ENCODE assay signal across 25 mouse cellular contexts in genomic region chr17:14595525-14595924, GRCm38 (mm10).
A peak's percentile ranks its signal among the peaks of the same experiment; 100 is the strongest.
DNase-seq lines count a peak whose midpoint lies in the region; ATAC-seq and TF ChIP-seq lines count a peak whose summit lies in the region.
"Had no signal": no experiment of that assay in that cellular context is flagged by ENCODE, and none has a peak within 500 bp of the region (broad histone marks: within the 10 kb centered on the region; RNA-seq: fewer than 3 reads in every experiment).

No protein-coding gene starts in this region.

- H3K4me1 ChIP-seq in limb, embryonic 15.5 days, result peaks cover 14% of the 10 kb centered on the region
- peaks cover 3% of the 10 kb centered on the region; the same call in 1 of the 2 replicates for H3K4me1 ChIP-seq in limb, embryonic 10.5 days
- peaks cover 20% of the 10 kb centered on the region; the same call in 1 of the 2 replicates for H3K4me1 ChIP-seq in embryonic facial prominence, embryonic 12.5 days
- H3K4me1 ChIP-seq: forebrain, embryonic 13.5 days; kidney, embryonic 15.5 days; liver, embryonic 13.5 days had no signal

- ATAC-seq in limb, embryonic 15.5 days (ENCODE audit: insufficient number of reproducible peaks, low FRiP score, low TSS enrichment, low read depth), result peak; percentile 66; the same call in 1 of the 2 replicates
- no peak for ATAC-seq in embryonic facial prominence, embryonic 12.5 days (ENCODE audit: insufficient number of reproducible peaks, insufficient read depth, low FRiP score, low TSS enrichment)
- ATAC-seq: forebrain, embryonic 13.5 days; inflammation-experienced regulatory T-cells, adult 6 months; midbrain, embryonic 16.5 days; Patski had no signal

- no peak overlapping the region for H3K4me2 ChIP-seq in limb, embryonic 15.5 days
- H3K4me2 ChIP-seq in embryonic facial prominence, embryonic 12.5 days (replicated peaks), result no peak overlapping the region
- H3K4me2 ChIP-seq: forebrain, embryonic 13.5 days; hindbrain, embryonic 14.5 days; kidney, embryonic 15.5 days; liver, embryonic 13.5 days; midbrain, embryonic 11.5 days had no signal

- H3K9ac ChIP-seq in limb, embryonic 15.5 days, result no peak overlapping the region
- H3K9ac ChIP-seq in embryonic facial prominence, embryonic 12.5 days, result no peak overlapping the region
- H3K9ac ChIP-seq: forebrain, embryonic 13.5 days; hindbrain, embryonic 14.5 days; kidney, embryonic 15.5 days; liver, embryonic 13.5 days had no signal

- H3K36me3 ChIP-seq in limb, embryonic 15.5 days, result no peaks in the 10 kb centered on the region
- no peaks in the 10 kb centered on the region for H3K36me3 ChIP-seq in limb, embryonic 10.5 days
- H3K36me3 ChIP-seq in embryonic facial prominence, embryonic 12.5 days, result no peaks in the 10 kb centered on the region
- H3K36me3 ChIP-seq: kidney, embryonic 15.5 days; liver, embryonic 13.5 days had no signal

- no peak overlapping the region for H3K4me3 ChIP-seq in gastrocnemius, adult 2 months
- no peak overlapping the region for H3K4me3 ChIP-seq in limb, embryonic 15.5 days
- no peak overlapping the region for H3K4me3 ChIP-seq in limb, embryonic 10.5 days
- no peak overlapping the region for H3K4me3 ChIP-seq in embryonic facial prominence, embryonic 12.5 days
- H3K4me3 ChIP-seq: forebrain, embryonic 13.5 days; heart, adult 2 months; kidney, embryonic 15.5 days; liver, embryonic 13.5 days had no signal

- intact Hi-C loops in gastrocnemius, adult 2 months (cut with DNase I), result no loop called here
- intact Hi-C loops in gastrocnemius, postnatal 14 days (cut with DNase I; ENCODE audit: low total_unique reads), result no loop called here

- H3K9me3 ChIP-seq in limb, embryonic 15.5 days, result no peaks in the 10 kb centered on the region
- H3K9me3 ChIP-seq in limb, embryonic 10.5 days (replicated peaks), result no peaks in the 10 kb centered on the region
- H3K9me3 ChIP-seq in embryonic facial prominence, embryonic 12.5 days, result no peaks in the 10 kb centered on the region
- H3K9me3 ChIP-seq: forebrain, embryonic 13.5 days; kidney, embryonic 15.5 days; liver, embryonic 13.5 days had no signal

- no peaks in the 10 kb centered on the region for H3K27me3 ChIP-seq in limb, embryonic 15.5 days
- no peaks in the 10 kb centered on the region for H3K27me3 ChIP-seq in limb, embryonic 10.5 days (ENCODE audit: low read depth, poor library complexity, severe bottlenecking)
- 0 out of 2 replicates have a peak, but pooled peaks cover 3% of the 10 kb centered on the region for H3K27me3 ChIP-seq in embryonic facial prominence, embryonic 12.5 days
- H3K27me3 ChIP-seq: forebrain, embryonic 13.5 days; kidney, embryonic 15.5 days; liver, embryonic 13.5 days; Patski had no signal

- H3K27ac ChIP-seq in gastrocnemius, adult 2 months, result no peak overlapping the region
- H3K27ac ChIP-seq in limb, embryonic 15.5 days, result peak overlapping the region; percentile 69
- H3K27ac ChIP-seq in limb, embryonic 10.5 days, result no peak overlapping the region
- H3K27ac ChIP-seq in embryonic facial prominence, embryonic 12.5 days, result peak overlapping the region; percentile 74
- H3K27ac ChIP-seq: forebrain, embryonic 13.5 days; heart, adult 2 months; hindbrain, embryonic 14.5 days; kidney, embryonic 15.5 days; liver, embryonic 13.5 days had no signal

- peak; percentile 28 for DNase-seq in gastrocnemius, adult 2 months
- DNase-seq in gastrocnemius, postnatal 14 days, result no peak
- no peak for DNase-seq in limb, embryonic 10.5 days (ENCODE audit: low spot score)
- peak; percentile 50 for DNase-seq in fibroblast of lung, adult 2 months (ENCODE audit: low read depth)
- DNase-seq in spleen, postnatal 36 days (ENCODE audit: low spot score in 2 of 2), result no peak
- DNase-seq: adrenal gland, postnatal 14 days; cerebellum, adult 11 months; cerebellum, adult 9-11 months; heart, adult 2 months; kidney, adult 11 months; kidney, postnatal 25 days; liver, embryonic 13.5 days; lung, adult 18-20 months; right cerebral cortex, postnatal 25 days; thymus, adult 2 months; thymus, postnatal 36 days had no signal

- no peak for TF ChIP-seq CTCF in gastrocnemius, adult 2 months (IDR thresholded peaks at IDR 0.05)

- 49% methylated on average over 7 of the region's 7 CpGs for WGBS in limb, embryonic 15.5 days
- WGBS in limb, embryonic 10.5 days, result 91% methylated on average over 7 of the region's 7 CpGs
- 51% methylated on average over 7 of the region's 7 CpGs for WGBS in embryonic facial prominence, embryonic 12.5 days

Comparison
In these comparisons a context has a peak if more than half of its experiments do, and no peak if none do; other contexts are left out.
1. DNase-seq: peak in gastrocnemius, adult 2 months (single experiment) and fibroblast of lung, adult 2 months (single experiment); none in gastrocnemius, postnatal 14 days (single experiment), limb, embryonic 10.5 days (single experiment) and spleen, postnatal 36 days (0 of 2).
2. H3K27ac ChIP-seq: peak in limb, embryonic 15.5 days (single experiment) and embryonic facial prominence, embryonic 12.5 days (single experiment); none in gastrocnemius, adult 2 months (single experiment) and limb, embryonic 10.5 days (single experiment).